Mouse (Mus musculus) midbrain, embryonic 11.5 days (tissue): ENCODE measurements around the gene Yars. TPM values are rescaled to one million over a fixed set of nuclear protein-coding genes. Genes with fewer than 3 reads are reported as not detected.

Source experiments
- ATAC-seq: fragments of 200-750 bp; cut with Nextera tagmentation; 2 replicates; pipeline ENCODE4 v1.8.0; 2017; ENCODE audit warnings: moderate TSS enrichment, moderate library complexity; ENCODE audit not compliant: low FRiP score
- DNase-seq: peaks from one replicate; pipeline ENCODE4 v3.0.0; 2015; ENCODE audit warnings: low spot score; ENCODE audit errors: missing footprints
- H3K27ac ChIP-seq: fragments of 300-500 bp; sonication (generic); 2 replicates; pipeline ENCODE4 v1.5.1; 2014; ENCODE audit warnings: low read depth, low read length
- H3K27me3 ChIP-seq: fragments of 300-500 bp; sonication (generic); 2 replicates; pipeline ENCODE4 v1.6.1; 2014; ENCODE audit warnings: mild to moderate bottlenecking, low read length, moderate library complexity, mixed read lengths; ENCODE audit not compliant: control insufficient read depth, insufficient read depth
- H3K36me3 ChIP-seq: fragments of 300-500 bp; sonication (generic); 2 replicates; pipeline ENCODE4 v1.6.1; 2014; ENCODE audit warnings: mild to moderate bottlenecking, low read length, moderate library complexity, mixed read lengths; ENCODE audit not compliant: control insufficient read depth, insufficient read depth
- H3K4me1 ChIP-seq: fragments of 300-500 bp; sonication (generic); 2 replicates; pipeline ENCODE4 v1.6.1; 2014; ENCODE audit warnings: low read length; ENCODE audit not compliant: control insufficient read depth, insufficient read depth
- H3K4me2 ChIP-seq: fragments of 300-500 bp; sonication (generic); 2 replicates; pipeline ENCODE4 v1.6.1; 2014; ENCODE audit warnings: mild to moderate bottlenecking, moderate library complexity
- H3K4me3 ChIP-seq: fragments of 300-500 bp; sonication (generic); 2 replicates; pipeline ENCODE4 v1.5.1; 2014; ENCODE audit warnings: low read depth, low read length
- H3K9ac ChIP-seq: fragments of 300-500 bp; sonication (generic); 2 replicates; pipeline ENCODE4 v1.6.1; 2014; ENCODE audit warnings: low read length
- H3K9me3 ChIP-seq: fragments of 300-500 bp; sonication (generic); 2 replicates; pipeline ENCODE4 v1.6.1; 2016; ENCODE audit warnings: low read length; ENCODE audit not compliant: control insufficient read depth
- WGBS: fragments of 180-500 bp; shearing (Covaris S2); extraction: QIAGEN DNeasy Blood & Tissue Kit; methylation state at CpG from one replicate; pipeline ENCODE4 v1.1.7; 2014; 5-methylcytosine and 5-hydroxymethylcytosine counted together
- polyA plus RNA-seq: library from polyadenylated mRNA; unstranded; fragments of >200 nt; fragmentation: Nextera tagmentation; extraction: Ambion mirVana; gene quantifications from 2 replicates; pipeline ENCODE4 v1.2.1, GENCODE M21; 2014

Gene Yars
- polyA plus RNA-seq: 105 and 106 TPM in 2 replicates

- peak; percentile 91 for ATAC-seq
Measured at GRCm38 (mm10) chr4:129189542-129190519, at the start of gene Yars, which contains the start of gene S100pbp. Gene Yars (plus strand): TSS chr4:129189760. Gene S100pbp (minus strand): TSS chr4:129189727.

GRCm38 (mm10) chr4:129140808-129141207 is 48.8 kb upstream of the Yars start:
- peaks cover 27% of the 10 kb centered on the region for H3K27me3 ChIP-seq
- no peak overlapping the region for H3K4me2 ChIP-seq
- DNase-seq: peak; percentile 57
- no peaks in the 10 kb centered on the region; the same call in 1 of the 2 replicates for H3K4me1 ChIP-seq
- ATAC-seq: no peak
- no peaks in the 10 kb centered on the region for H3K36me3 ChIP-seq
- no peak overlapping the region for H3K4me3 ChIP-seq
- no peak overlapping the region for H3K27ac ChIP-seq
- no peaks in the 10 kb centered on the region for H3K9me3 ChIP-seq
- 86% methylated on average over 4 of the region's 4 CpGs for WGBS
- H3K9ac ChIP-seq: no peak overlapping the region

More at GRCm38 (mm10) chr4:129189542-129190519, at the start of gene Yars, which contains the start of gene S100pbp:
- H3K9ac ChIP-seq: peak within 1 kb of the TSS; percentile 88
- no peaks in the 10 kb centered on the region for H3K9me3 ChIP-seq
- peak within 1 kb of the TSS; percentile 87 for H3K4me3 ChIP-seq
- no peaks in the 10 kb centered on the region for H3K36me3 ChIP-seq
- H3K4me1 ChIP-seq: peaks cover 13% of the 10 kb centered on the region
- peak within 1 kb of the TSS; percentile 78 for H3K4me2 ChIP-seq
- DNase-seq: peak; percentile 100
- WGBS: under 1% methylated on average over 53 of the region's 58 CpGs
- no peaks in the 10 kb centered on the region for H3K27me3 ChIP-seq
- peak within 1 kb of the TSS; percentile 85 for H3K27ac ChIP-seq

- Histone ChIP-seq H3K36me3 (no peaks in the 10 kb centered on the region), H3K9me3 (no peaks in the 10 kb centered on the region), H3K27me3 (peaks cover 19% of the 10 kb centered on the region), H3K4me2 (no peak overlapping the region), H3K27ac (no peak overlapping the region), H3K9ac (no peak overlapping the region), H3K4me1 (no peaks in the 10 kb centered on the region; the same call in 1 of the 2 replicates), H3K4me3 (no peak overlapping the region)
- 85% methylated on average over 17 of the region's 17 CpGs for WGBS
- no peak for ATAC-seq
- DNase-seq: peak; percentile 74
Measured at GRCm38 (mm10) chr4:129141560-129142438, 47.8 kb upstream of the Yars start.

- H3K4me1 ChIP-seq: no peaks in the 10 kb centered on the region; the same call in 1 of the 2 replicates
- H3K4me2 ChIP-seq: no peak overlapping the region
- H3K27ac ChIP-seq: no peak overlapping the region
- H3K27me3 ChIP-seq: peaks cover 11% of the 10 kb centered on the region
- no peak overlapping the region for H3K4me3 ChIP-seq
- no peaks in the 10 kb centered on the region for H3K36me3 ChIP-seq
- H3K9ac ChIP-seq: no peak overlapping the region
- no peaks in the 10 kb centered on the region for H3K9me3 ChIP-seq
- ATAC-seq (no peak), DNase-seq (peak; percentile 79)
- WGBS: 87% methylated on average over 11 of the region's 11 CpGs
Measured at GRCm38 (mm10) chr4:129142439-129143045, 47.0 kb upstream of the Yars start.

DNA sequence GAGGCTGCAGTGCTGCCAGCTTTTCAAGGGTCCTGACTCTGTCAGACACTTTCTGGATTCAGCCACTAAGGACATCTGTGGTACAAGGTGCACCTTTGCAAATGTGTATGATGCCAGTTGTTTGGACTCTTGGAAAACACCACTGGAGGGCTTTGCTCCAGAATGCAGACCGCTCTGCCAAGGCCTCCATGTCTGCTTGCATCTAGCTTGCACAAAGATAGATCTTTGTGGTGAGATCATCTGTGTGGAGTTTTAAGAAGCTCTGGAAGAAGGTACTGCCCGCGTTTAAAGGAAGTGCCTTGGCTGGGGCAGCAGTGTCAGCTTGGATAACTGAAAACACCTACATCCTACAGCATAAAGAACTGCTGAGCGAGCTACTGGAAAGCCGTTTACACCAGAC is 46.1 kb upstream of the Yars start:
- no peak overlapping the region for H3K9ac ChIP-seq
- no peaks in the 10 kb centered on the region for H3K36me3 ChIP-seq
- H3K27ac ChIP-seq: no peak overlapping the region
- peaks cover 2% of the 10 kb centered on the region; the same call in 1 of the 2 replicates for H3K27me3 ChIP-seq
- 88% methylated on average over 5 of the region's 5 CpGs for WGBS
- no peaks in the 10 kb centered on the region; the same call in 1 of the 2 replicates for H3K4me1 ChIP-seq
- DNase-seq: peak; percentile 64
- no peak for ATAC-seq
- H3K9me3 ChIP-seq: no peaks in the 10 kb centered on the region
- H3K4me2 ChIP-seq: no peak overlapping the region
- H3K4me3 ChIP-seq: no peak overlapping the region

- peak; percentile 77 for DNase-seq
Measured at GRCm38 (mm10) chr4:129144401-129145367, 44.9 kb upstream of the Yars start.

GRCm38 (mm10) chr4:129145411-129145810 is 44.1 kb upstream of the Yars start:
- ATAC-seq (no peak), DNase-seq (peak; percentile 21)
- WGBS: 75% methylated on average over 4 of the region's 4 CpGs
- no peaks in the 10 kb centered on the region; the same call in 1 of the 2 replicates for H3K4me1 ChIP-seq
- H3K27ac ChIP-seq: no peak overlapping the region
- no peak overlapping the region for H3K9ac ChIP-seq
- no peaks in the 10 kb centered on the region for H3K36me3 ChIP-seq
- no peaks in the 10 kb centered on the region for H3K9me3 ChIP-seq
- H3K27me3 ChIP-seq: no peaks in the 10 kb centered on the region
- H3K4me2 ChIP-seq: no peak overlapping the region
- no peak overlapping the region for H3K4me3 ChIP-seq

More at GRCm38 (mm10) chr4:129144401-129145367, 44.9 kb upstream of the Yars start:
- WGBS: 73% methylated on average over 16 of the region's 16 CpGs
- Histone ChIP-seq H3K27ac (no peak overlapping the region), H3K4me3 (no peak overlapping the region), H3K9ac (no peak overlapping the region), H3K9me3 (no peaks in the 10 kb centered on the region), H3K27me3 (no peaks in the 10 kb centered on the region), H3K4me2 (no peak overlapping the region), H3K4me1 (no peaks in the 10 kb centered on the region; the same call in 1 of the 2 replicates), H3K36me3 (no peaks in the 10 kb centered on the region)
- ATAC-seq: no peak
